In the genomic region with DNA sequence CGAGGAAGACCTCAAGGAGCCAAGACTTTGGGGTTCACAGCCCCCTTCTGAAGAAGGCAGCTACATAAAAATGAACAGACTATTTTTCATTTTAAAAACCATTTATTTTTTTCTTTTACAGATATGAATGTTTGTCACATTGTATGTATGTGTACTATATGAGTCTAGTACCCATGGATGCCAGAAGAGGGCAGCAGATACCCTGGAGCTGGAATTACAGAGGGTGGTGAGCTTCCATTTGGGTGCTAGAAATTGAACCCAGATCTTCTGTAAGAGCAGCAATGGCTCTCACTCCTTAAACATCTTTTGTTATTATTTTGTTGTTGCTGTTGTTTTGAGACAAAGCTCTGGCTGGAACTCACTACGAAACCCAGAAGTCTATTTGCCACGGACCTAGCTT, we compare ENCODE assay signal across 12 mouse cellular contexts. TPM values are rescaled to one million over a fixed set of nuclear protein-coding genes. Genes with fewer than 3 reads are reported as not detected.
DNase-seq lines count a peak whose midpoint lies in the region; ATAC-seq and TF ChIP-seq lines count a peak whose summit lies in the region.
"Had no signal": no experiment of that assay in that cellular context is flagged by ENCODE, and none has a peak within 500 bp of the region (broad histone marks: within the 10 kb centered on the region; RNA-seq: fewer than 3 reads in every experiment).

No protein-coding gene starts in this region.

- no peaks in the 10 kb centered on the region for H3K4me1 ChIP-seq in lung, postnatal 0 days (ENCODE audit: insufficient read depth, low read depth, low read length)
- peaks cover 3% of the 10 kb centered on the region for H3K4me1 ChIP-seq in lung, adult 2 months (ENCODE audit: control insufficient read depth, insufficient read depth, low read length)
- peaks cover 34% of the 10 kb centered on the region for H3K4me1 ChIP-seq in forebrain, embryonic 16.5 days (replicated peaks; ENCODE audit: control insufficient read depth, insufficient read depth, low read length)
- peaks cover 12% of the 10 kb centered on the region; the same call in 1 of the 2 replicates for H3K4me1 ChIP-seq in midbrain, postnatal 0 days (ENCODE audit: insufficient read depth, low read length)

- WGBS in lung, postnatal 0 days, result 91% methylated on average over 3 of the region's 3 CpGs
- WGBS in lung, adult 2 months, result 92% methylated on average over 3 of the region's 3 CpGs
- 90% methylated on average over 3 of the region's 3 CpGs for WGBS in forebrain, embryonic 16.5 days
- 87% methylated on average over 3 of the region's 3 CpGs for WGBS in midbrain, postnatal 0 days

- H3K9ac ChIP-seq in lung, postnatal 0 days (replicated peaks; ENCODE audit: low read depth), result no peak overlapping the region
- H3K9ac ChIP-seq in forebrain, embryonic 16.5 days (replicated peaks; ENCODE audit: low read depth, low read length), result no peak overlapping the region
- no peak overlapping the region for H3K9ac ChIP-seq in midbrain, postnatal 0 days (replicated peaks; ENCODE audit: low read length, poor library complexity, severe bottlenecking)

- H3K4me2 ChIP-seq in lung, postnatal 0 days (replicated peaks; ENCODE audit: low read depth, low read length), result no peak overlapping the region
- H3K4me2 ChIP-seq in forebrain, embryonic 16.5 days (ENCODE audit: low read length), result no peak overlapping the region
- H3K4me2 ChIP-seq in midbrain, postnatal 0 days (ENCODE audit: low read depth, low read length, poor library complexity, severe bottlenecking), result no peak overlapping the region

- no peak for DNase-seq in lung, postnatal 0 days (ENCODE audit: low spot score)
- DNase-seq in lung, adult 2 months, result no peak
- peak; percentile 73 for DNase-seq in ZHBTc4 (ENCODE audit: low read depth, low spot score)
- no peak for DNase-seq in midbrain, postnatal 0 days (ENCODE audit: low spot score)
- DNase-seq in urinary bladder, adult 2 months (ENCODE audit: low spot score), result no peak
- DNase-seq: adrenal gland, postnatal 10 days; cerebellum, adult 11 months; heart, adult 11 months; heart, postnatal 4 days; kidney, postnatal 36 days had no signal

- no peak overlapping the region for H3K27ac ChIP-seq in lung, postnatal 0 days (ENCODE audit: low read length)
- peak overlapping the region; percentile 94 for H3K27ac ChIP-seq in forebrain, embryonic 16.5 days (ENCODE audit: low read length)
- no peak overlapping the region for H3K27ac ChIP-seq in midbrain, postnatal 0 days (ENCODE audit: low read depth, low read length)

- peak; percentile 48 for TF ChIP-seq CTCF in lung, postnatal 0 days (IDR thresholded peaks at IDR 0.05)
- TF ChIP-seq CTCF in lung, adult 2 months (IDR thresholded peaks at IDR 0.05; ENCODE audit: insufficient read depth, low read length), result no peak
- peak; percentile 53 for TF ChIP-seq CTCF in midbrain, postnatal 0 days (IDR thresholded peaks at IDR 0.05)

- no peak for TF ChIP-seq EP300 in lung, postnatal 0 days (IDR thresholded peaks at IDR 0.05)

- H3K36me3 ChIP-seq in lung, postnatal 0 days (ENCODE audit: insufficient read depth, low read length), result no peaks in the 10 kb centered on the region
- no peaks in the 10 kb centered on the region for H3K36me3 ChIP-seq in forebrain, embryonic 16.5 days (ENCODE audit: control insufficient read depth, insufficient read depth)
- H3K36me3 ChIP-seq in midbrain, postnatal 0 days (ENCODE audit: insufficient read depth, low read length), result no peaks in the 10 kb centered on the region

- no peak overlapping the region for H3K4me3 ChIP-seq in lung, postnatal 0 days (ENCODE audit: low read depth, low read length)
- H3K4me3 ChIP-seq in lung, adult 2 months (replicated peaks; ENCODE audit: extremely low read depth, low read depth, low read length), result no peak overlapping the region
- no peak overlapping the region for H3K4me3 ChIP-seq in forebrain, embryonic 16.5 days (replicated peaks; ENCODE audit: low read length)
- no peak overlapping the region for H3K4me3 ChIP-seq in midbrain, postnatal 0 days (ENCODE audit: low read depth, low read length)

- no peak for ATAC-seq in lung, postnatal 0 days
- ATAC-seq in forebrain, embryonic 16.5 days, result no peak
- no peak for ATAC-seq in midbrain, postnatal 0 days (ENCODE audit: low FRiP score)
- no peak for ATAC-seq in megakaryocyte progenitor cell, adult 5-6 weeks (replicated peaks; ENCODE audit: poor library complexity)

- no peaks in the 10 kb centered on the region for H3K9me3 ChIP-seq in lung, postnatal 0 days (ENCODE audit: low read length)
- H3K9me3 ChIP-seq in forebrain, embryonic 16.5 days (ENCODE audit: control insufficient read depth, low read length), result peaks cover 3% of the 10 kb centered on the region; the same call in 1 of the 2 replicates
- H3K9me3 ChIP-seq in midbrain, postnatal 0 days (ENCODE audit: low read length), result no peaks in the 10 kb centered on the region

- TF ChIP-seq POLR2A in lung, adult 2 months (IDR thresholded peaks at IDR 0.05; ENCODE audit: borderline replicate concordance, extremely low read depth, low read depth, low read length), result no peak

- H3K27me3 ChIP-seq in lung, postnatal 0 days (replicated peaks; ENCODE audit: insufficient read depth, low read length), result no peaks in the 10 kb centered on the region
- H3K27me3 ChIP-seq in forebrain, embryonic 16.5 days (replicated peaks; ENCODE audit: control insufficient read depth, insufficient read depth, low read length), result no peaks in the 10 kb centered on the region
- H3K27me3 ChIP-seq in midbrain, postnatal 0 days (ENCODE audit: insufficient read depth, low read length), result no peaks in the 10 kb centered on the region

RNA-seq across cellular contexts. Expression of gene Cbfa2t2, which starts 10.8 kb away (rescaled TPM):
- 14.6 and 16.6 TPM in 2 replicates for polyA plus RNA-seq in lung, postnatal 0 days (2015; fragmentation: Nextera tagmentation; extraction: Ambion mirVana)
- 8.8 and 12.7 TPM in 2 replicates for polyA plus RNA-seq in lung, adult 2 months (2012; rRNA removed)
- 73.3 and 83.6 TPM in 2 replicates for polyA plus RNA-seq in forebrain, embryonic 16.5 days (2015; fragmentation: Nextera tagmentation; extraction: Ambion mirVana)
- total RNA-seq in midbrain, postnatal 0 days (2014; rRNA removed), result 53.2 and 57.8 TPM in 2 replicates
- polyA plus RNA-seq in midbrain, postnatal 0 days (2015; fragmentation: Nextera tagmentation; extraction: Ambion mirVana), result 30.0 and 31.3 TPM in 2 replicates
- 14.8 and 23.3 TPM in 2 replicates for total RNA-seq in megakaryocyte progenitor cell, adult 5-6 weeks (2015)
- 10.1 and 11.5 TPM in 2 replicates for total RNA-seq in megakaryocyte progenitor cell, adult 5-6 weeks (2017)
- 16.2 and 16.6 TPM in 2 replicates for polyA plus RNA-seq in urinary bladder, adult 2 months (2012; rRNA removed)

RNA-seq across cellular contexts. Expression of gene Snta1, which starts 17.6 kb away (rescaled TPM):
- polyA plus RNA-seq in lung, postnatal 0 days (2015; fragmentation: Nextera tagmentation; extraction: Ambion mirVana), result 7.7 and 8.0 TPM in 2 replicates
- polyA plus RNA-seq in lung, adult 2 months (2012; rRNA removed), result 22.5 and 24.1 TPM in 2 replicates
- polyA plus RNA-seq in forebrain, embryonic 16.5 days (2015; fragmentation: Nextera tagmentation; extraction: Ambion mirVana), result 10.0 and 10.4 TPM in 2 replicates
- 28.0 and 32.0 TPM in 2 replicates for total RNA-seq in midbrain, postnatal 0 days (2014; rRNA removed)
- 15.4 and 15.8 TPM in 2 replicates for polyA plus RNA-seq in midbrain, postnatal 0 days (2015; fragmentation: Nextera tagmentation; extraction: Ambion mirVana)
- total RNA-seq in megakaryocyte progenitor cell, adult 5-6 weeks (2015), result not detected in 2 replicates
- 0.12 and 0.24 TPM in 2 replicates for total RNA-seq in megakaryocyte progenitor cell, adult 5-6 weeks (2017)
- 16.5 and 17.7 TPM in 2 replicates for polyA plus RNA-seq in urinary bladder, adult 2 months (2012; rRNA removed)

RNA-seq across cellular contexts. Expression of gene Cdk5rap1, which starts 52.7 kb away (rescaled TPM):
- 5.6 and 18.9 TPM in 2 replicates for polyA plus RNA-seq in lung, postnatal 0 days (2015; fragmentation: Nextera tagmentation; extraction: Ambion mirVana)
- polyA plus RNA-seq in lung, adult 2 months (2012; rRNA removed), result 6.6 and 9.5 TPM in 2 replicates
- polyA plus RNA-seq in forebrain, embryonic 16.5 days (2015; fragmentation: Nextera tagmentation; extraction: Ambion mirVana), result 16.2 and 16.7 TPM in 2 replicates
- total RNA-seq in midbrain, postnatal 0 days (2014; rRNA removed), result 10.8 and 12.4 TPM in 2 replicates
- polyA plus RNA-seq in midbrain, postnatal 0 days (2015; fragmentation: Nextera tagmentation; extraction: Ambion mirVana), result 5.4 and 6.2 TPM in 2 replicates
- total RNA-seq in megakaryocyte progenitor cell, adult 5-6 weeks (2015), result 12.3 and 15.8 TPM in 2 replicates
- total RNA-seq in megakaryocyte progenitor cell, adult 5-6 weeks (2017), result 13.8 and 16.4 TPM in 2 replicates
- 16.9 and 25.0 TPM in 2 replicates for polyA plus RNA-seq in urinary bladder, adult 2 months (2012; rRNA removed)
